Mouse (Mus musculus) G1E (cell line): ENCODE data around the gene Rnf151.

Experiments
- CTCF ChIP-seq: IDR thresholded peaks from 2 replicates; pipeline ENCODE4 v1.5.1; 2012; ENCODE audit warnings: low read depth, low read length, inconsistent platforms, mixed read lengths
- GATA1 ChIP-seq: IDR thresholded peaks from 2 replicates; pipeline ENCODE4 v1.6.1; 2012; ENCODE audit warnings: borderline replicate concordance, low read length, inconsistent platforms, mixed read lengths
- POLR2AphosphoS5 ChIP-seq: IDR thresholded peaks from 2 replicates; pipeline ENCODE4 v1.6.1; 2012; ENCODE audit warnings: low read depth, low read length, inconsistent platforms; ENCODE audit not compliant: insufficient replicate concordance
- TAL1 ChIP-seq: conservative IDR thresholded peaks from 2 replicates; pipeline ENCODE4 v1.6.1; 2012; ENCODE audit warnings: low read depth, low read length, inconsistent platforms, mixed read lengths

GRCm38 (mm10) chr17:24676877-24677276, 41.0 kb downstream of the Rnf151 start:
- no peak for TF ChIP-seq CTCF
- no peak for TF ChIP-seq TAL1
- TF ChIP-seq POLR2AphosphoS5: no peak
- no peak for TF ChIP-seq GATA1
